Mouse (Mus musculus): Measurements from ENCODE around the gene Sox5. TPM values are rescaled to one million over a fixed set of nuclear protein-coding genes. Genes with fewer than 3 reads are reported as not detected.

Gene Sox5
- total RNA-seq, 2 experiments from 2014 or later = 0.89 to 0.99 TPM

- H3K4me3 ChIP-seq = no peak overlapping the region
- no peak for DNase-seq
- TF ChIP-seq CTCF (IDR thresholded peaks at IDR 0.05) = no peak
- intact Hi-C loops (cut with DNase I) = no loop called here
- no peak overlapping the region for H3K27ac ChIP-seq
Observed at GRCm38 (mm10) chr6:144731251-144731970, 50.4 kb downstream of the Sox5 start.

DNA sequence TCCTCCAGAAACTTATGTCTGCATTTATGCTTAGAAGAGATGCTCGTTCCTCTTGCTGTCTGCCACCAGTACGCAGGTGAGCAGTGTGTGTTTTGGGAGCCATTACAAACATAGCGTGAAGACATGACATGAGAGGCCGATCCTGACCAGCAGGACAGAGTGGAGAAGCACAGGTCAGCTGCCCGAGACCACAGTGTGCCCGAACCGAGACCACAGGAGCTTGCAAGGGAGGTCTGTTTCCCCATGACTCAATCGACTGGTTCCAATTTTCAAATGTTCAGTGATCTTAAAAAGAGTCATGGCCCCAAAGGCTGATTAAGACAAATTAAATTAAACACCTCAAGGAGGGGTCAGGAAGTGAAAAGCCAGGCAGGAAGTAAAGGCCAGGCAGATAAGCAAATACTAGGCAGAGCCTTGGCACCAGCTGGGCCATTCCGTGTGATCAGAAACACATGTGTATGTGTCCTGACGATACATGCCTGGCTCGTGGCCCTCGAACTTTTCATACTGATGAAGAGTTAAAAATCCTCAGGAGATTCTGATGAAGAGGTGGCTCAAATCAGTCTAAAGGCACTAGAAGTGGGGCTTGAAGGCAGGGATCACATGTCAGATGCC, 58.1 kb downstream of the Sox5 start:
- Histone ChIP-seq H3K4me3 (no peak overlapping the region), H3K27ac (no peak overlapping the region)
- DNase-seq = no peak
- TF ChIP-seq CTCF (IDR thresholded peaks at IDR 0.05) = no peak
- intact Hi-C loops (cut with DNase I) = no loop called here

DNA sequence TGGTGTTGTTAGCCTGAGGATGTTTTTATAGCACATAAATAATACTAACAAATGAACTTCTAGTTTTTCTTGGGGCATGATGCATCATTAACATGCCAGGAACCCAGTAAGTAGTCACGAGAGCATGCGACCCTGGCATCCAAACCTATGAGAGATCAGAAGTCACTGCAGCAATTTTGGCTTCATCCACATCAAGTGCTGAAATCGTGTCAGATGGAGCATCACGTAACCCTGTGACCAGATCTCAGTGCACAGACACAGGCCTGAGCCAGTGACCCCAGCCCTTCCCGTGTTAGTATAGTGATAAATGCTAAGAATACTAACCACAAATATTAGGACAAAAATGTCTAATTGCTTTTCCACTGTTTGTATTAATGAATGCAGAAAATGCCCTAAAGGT, 58.8 kb downstream of the Sox5 start:
- Histone ChIP-seq H3K4me3 (no peak overlapping the region), H3K27ac (no peak overlapping the region)
- DNase-seq = no peak
- intact Hi-C loops (cut with DNase I) = no loop called here
- TF ChIP-seq CTCF (IDR thresholded peaks at IDR 0.05) = no peak

DNA sequence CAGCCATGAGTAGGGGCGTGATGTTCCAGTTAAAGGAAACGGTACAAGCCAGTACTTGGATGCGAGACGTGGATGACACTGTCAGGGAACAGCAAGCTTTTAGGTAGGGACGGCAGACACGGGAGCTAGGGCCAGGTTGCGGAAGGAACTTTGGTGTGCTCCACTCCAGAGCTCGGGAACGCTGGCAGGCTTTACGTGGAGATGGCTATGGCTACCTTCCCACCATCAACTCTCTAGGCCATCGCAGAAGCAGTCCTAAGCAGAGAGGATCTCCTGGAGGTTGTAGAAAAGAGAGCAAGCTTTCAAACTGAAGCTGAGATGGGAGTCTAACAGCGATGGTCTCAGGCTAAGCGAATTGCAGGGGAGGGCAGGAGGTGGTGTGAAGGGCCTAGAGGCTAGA, 60.9 kb downstream of the Sox5 start:
- Histone ChIP-seq H3K27ac (no peak overlapping the region), H3K4me3 (no peak overlapping the region)
- DNase-seq = no peak
- intact Hi-C loops (cut with DNase I) = no loop called here
- no peak for TF ChIP-seq CTCF (IDR thresholded peaks at IDR 0.05)

DNA sequence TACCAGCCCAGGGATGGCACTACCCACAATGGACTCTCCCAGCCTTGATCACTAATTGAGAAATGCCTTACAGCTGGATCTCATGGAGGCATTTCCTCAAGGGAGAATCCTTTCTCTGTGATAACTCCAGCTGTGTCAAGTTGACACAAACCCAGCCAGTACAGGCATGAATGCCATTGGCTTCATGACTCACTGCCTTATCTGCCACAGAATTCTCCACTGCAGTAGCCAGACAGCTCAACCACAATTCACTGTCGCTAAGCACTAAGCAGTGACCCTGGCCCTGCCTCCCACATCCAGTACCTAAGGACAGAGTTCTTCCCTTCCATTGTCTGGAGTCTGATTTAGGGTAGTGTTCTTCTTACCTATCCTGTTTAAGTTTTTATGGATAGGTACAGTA, 65.4 kb downstream of the Sox5 start:
- no peak overlapping the region for H3K27ac ChIP-seq
- intact Hi-C loops (cut with DNase I) = no loop called here
- DNase-seq = no peak
- TF ChIP-seq CTCF (IDR thresholded peaks at IDR 0.05) = no peak
- no peak overlapping the region for H3K4me3 ChIP-seq

- H3K4me3 ChIP-seq = no peak overlapping the region
- H3K27ac ChIP-seq = 0 out of 2 replicates have a peak overlapping the region, but pooled peaks have one; percentile 12
- no peak for TF ChIP-seq CTCF (IDR thresholded peaks at IDR 0.05)
- intact Hi-C loops (cut with DNase I) = no loop called here
- DNase-seq = no peak
Observed at GRCm38 (mm10) chr6:144711841-144712240, 69.9 kb downstream of the Sox5 start.

- intact Hi-C loops (cut with DNase I) = no loop called here
- TF ChIP-seq CTCF (IDR thresholded peaks at IDR 0.05) = no peak
- Histone ChIP-seq H3K4me3 (no peak overlapping the region), H3K27ac (peak overlapping the region; percentile 73)
- DNase-seq = peak; percentile 62
Observed at GRCm38 (mm10) chr6:144710816-144711215, 71.0 kb downstream of the Sox5 start.

DNA sequence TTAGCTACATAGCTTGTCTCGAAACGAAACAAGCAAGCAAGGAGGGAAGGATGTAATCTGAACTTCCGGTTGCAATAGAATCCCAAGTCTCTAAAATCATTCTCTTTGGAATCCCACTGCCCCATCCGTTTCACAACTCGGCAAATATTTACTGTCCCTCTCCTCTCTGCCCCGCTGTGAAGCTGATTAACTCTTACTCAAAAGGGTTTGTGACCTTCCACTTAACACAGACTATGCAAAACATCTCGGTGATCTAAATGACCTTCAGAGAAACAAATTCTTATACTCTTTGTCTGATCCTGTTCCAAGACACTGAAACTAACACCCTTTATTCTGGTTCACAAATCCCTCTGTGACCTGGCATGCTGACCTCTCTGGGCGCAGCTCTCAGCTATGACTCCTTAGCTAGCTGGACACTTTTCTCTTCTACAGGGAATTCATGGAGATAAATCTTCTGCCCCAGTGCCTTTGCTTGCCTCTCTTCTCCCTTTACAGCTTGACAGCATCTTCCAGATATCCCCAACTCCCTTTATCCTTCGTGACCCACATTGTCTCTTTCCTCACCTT, 72.1 kb downstream of the Sox5 start:
- Histone ChIP-seq H3K27ac (peak overlapping the region; percentile 48; the same call in 1 of the 2 replicates), H3K4me3 (no peak overlapping the region)
- intact Hi-C loops (cut with DNase I) = no loop called here
- no peak for DNase-seq
- no peak for TF ChIP-seq CTCF (IDR thresholded peaks at IDR 0.05)

GRCm38 (mm10) chr6:144708410-144708809, 73.4 kb downstream of the Sox5 start:
- peak overlapping the region; percentile 69 for H3K27ac ChIP-seq
- no peak for DNase-seq
- no peak for TF ChIP-seq CTCF (IDR thresholded peaks at IDR 0.05)
- intact Hi-C loops (cut with DNase I) = no loop called here
- no peak overlapping the region for H3K4me3 ChIP-seq

GRCm38 (mm10) chr6:144707976-144708375, 73.8 kb downstream of the Sox5 start:
- intact Hi-C loops (cut with DNase I) = no loop called here

DNA sequence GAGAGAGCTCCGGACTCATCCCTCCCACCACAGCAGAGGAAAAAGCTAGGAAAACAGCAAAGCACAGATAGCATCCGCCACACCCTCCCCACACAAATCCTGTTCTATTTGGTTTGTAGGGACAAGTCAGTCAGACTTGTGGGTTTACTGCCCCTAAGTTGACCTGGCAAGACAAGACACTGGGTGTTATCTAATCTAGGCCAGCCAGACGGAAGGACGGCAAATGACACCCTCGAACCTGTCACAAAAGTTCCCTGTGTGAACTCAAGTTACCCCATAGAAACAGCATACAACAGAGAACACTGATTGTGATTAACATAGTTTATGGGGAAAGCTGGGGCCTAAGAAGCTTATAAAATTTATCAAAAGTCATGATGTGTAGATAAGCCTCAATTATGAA, 76.8 kb downstream of the Sox5 start:
- H3K4me3 ChIP-seq = no peak overlapping the region
- no peak overlapping the region for H3K27ac ChIP-seq
- no peak for TF ChIP-seq CTCF (IDR thresholded peaks at IDR 0.05)
- no peak for DNase-seq
- intact Hi-C loops (cut with DNase I) = no loop called here

More at GRCm38 (mm10) chr6:144707976-144708375, 73.8 kb downstream of the Sox5 start:
- Histone ChIP-seq H3K27ac (0 out of 2 replicates have a peak overlapping the region, but pooled peaks have one; percentile 20), H3K4me3 (no peak overlapping the region)
- no peak for DNase-seq
- TF ChIP-seq CTCF (IDR thresholded peaks at IDR 0.05) = no peak

DNA sequence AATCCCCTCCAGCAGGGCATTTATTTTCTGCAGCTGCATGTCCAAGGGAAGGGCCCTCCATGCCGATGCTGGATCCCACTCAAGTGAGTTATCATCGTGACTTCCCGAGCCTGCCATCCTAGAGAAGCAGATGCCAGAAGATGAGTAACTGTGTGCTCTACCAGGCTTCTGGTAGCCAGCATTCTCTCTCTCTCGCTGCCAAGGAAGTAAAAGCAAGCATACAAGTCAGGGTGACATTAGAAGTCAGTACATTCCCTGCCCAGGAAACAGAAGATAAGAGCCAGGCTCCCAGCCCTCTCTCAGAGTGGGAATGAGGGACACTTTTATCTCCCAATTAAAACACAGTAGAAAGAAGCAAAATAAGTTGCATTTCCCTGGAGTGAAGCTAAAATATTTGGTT, 86.1 kb downstream of the Sox5 start:
- no peak overlapping the region for H3K4me3 ChIP-seq
- no peak for DNase-seq
- intact Hi-C loops (cut with DNase I) = no loop called here
- no peak overlapping the region for H3K27ac ChIP-seq
- TF ChIP-seq CTCF (IDR thresholded peaks at IDR 0.05) = no peak

DNA sequence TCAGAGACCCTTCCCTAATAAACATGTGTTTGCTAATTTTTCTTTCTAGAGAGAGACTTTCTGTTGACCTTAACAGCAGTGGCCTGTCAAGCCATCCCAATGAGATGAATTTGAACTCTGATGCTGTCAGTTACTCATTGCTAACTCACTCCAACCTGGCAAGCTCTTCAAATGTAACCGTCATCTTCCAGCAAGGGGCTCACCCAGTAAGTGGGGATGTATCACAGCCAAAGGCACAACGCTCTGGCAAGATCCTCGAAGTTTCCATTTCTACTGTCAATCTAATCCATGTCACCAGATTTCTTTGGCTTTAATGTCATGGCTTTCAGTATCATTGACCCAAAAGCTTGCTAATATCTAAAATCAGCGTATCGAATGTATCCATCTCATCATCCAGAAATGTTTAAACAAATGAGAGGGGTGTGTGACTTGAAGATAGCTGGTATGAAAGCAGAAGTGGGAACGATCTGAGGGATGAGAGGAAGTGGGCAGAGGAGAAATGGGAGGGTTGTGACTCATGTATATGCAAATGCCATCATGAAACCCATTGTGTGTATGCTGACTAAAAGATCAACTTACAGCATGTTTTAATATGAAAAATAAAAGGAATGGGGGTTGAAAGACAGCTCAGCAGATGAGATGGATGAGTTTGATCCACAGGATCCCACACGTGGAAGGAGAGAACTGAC, 88.4 kb downstream of the Sox5 start:
- no peak overlapping the region for H3K4me3 ChIP-seq
- TF ChIP-seq CTCF (IDR thresholded peaks at IDR 0.05) = no peak
- intact Hi-C loops (cut with DNase I) = no loop called here
- no peak overlapping the region for H3K27ac ChIP-seq
- no peak for DNase-seq
